Mouse (Mus musculus) CD4-positive, CD25-positive, alpha-beta regulatory T cell, adult 2 months (primary cell): Measurements from ENCODE around the gene Bcan.

Source experiments
- DNase-seq: peaks from one replicate; pipeline ENCODE4 v3.0.0-alpha.2; 2012; ENCODE audit warnings: low read depth, low spot score

Gene Bcan

DNA sequence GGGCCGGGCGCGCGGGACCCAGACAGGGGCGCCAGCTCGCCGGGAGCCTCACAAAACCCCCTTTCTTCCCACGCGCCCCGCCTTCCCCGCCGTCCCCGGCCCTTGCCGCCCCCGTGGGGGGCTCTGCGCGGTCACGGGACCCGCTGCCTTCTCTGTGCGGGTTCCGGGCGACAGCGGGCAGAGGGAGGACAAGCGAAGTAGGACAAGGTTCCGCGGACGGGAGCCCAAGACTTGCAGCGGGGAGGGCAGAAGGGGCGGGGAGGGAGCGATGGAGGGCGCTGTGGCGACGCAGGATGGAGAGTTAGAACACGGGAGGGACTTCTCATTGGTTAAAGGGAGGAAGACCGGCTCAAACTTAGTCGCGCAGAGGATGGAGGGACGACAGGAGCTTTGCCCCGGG is at the start of gene Bcan:
Gene Bcan (minus strand): TSS at position 50 of the 400 bp plus-strand sequence.
- DNase-seq, result no peak

DNA sequence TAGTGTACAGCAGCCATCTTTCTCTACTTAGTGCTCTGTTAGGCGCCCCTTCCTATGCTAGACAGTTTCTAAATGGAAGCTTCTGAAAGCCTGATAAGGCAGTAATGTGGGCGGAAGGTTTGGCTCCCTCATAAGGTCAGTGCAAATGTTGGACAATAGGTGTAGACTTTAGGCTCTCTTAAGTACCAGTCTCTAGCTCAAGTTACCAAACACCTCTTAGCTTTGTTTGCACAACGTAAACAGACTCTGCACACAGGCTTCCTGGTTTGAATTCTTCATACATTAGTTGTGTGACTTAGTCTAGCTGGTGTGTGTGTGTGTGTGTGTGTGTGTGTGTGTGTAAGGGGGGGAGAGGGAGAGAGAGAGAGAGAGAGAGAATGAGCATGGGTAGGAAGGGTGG is 49.5 kb upstream of the Bcan start:
- no peak for DNase-seq

DNA sequence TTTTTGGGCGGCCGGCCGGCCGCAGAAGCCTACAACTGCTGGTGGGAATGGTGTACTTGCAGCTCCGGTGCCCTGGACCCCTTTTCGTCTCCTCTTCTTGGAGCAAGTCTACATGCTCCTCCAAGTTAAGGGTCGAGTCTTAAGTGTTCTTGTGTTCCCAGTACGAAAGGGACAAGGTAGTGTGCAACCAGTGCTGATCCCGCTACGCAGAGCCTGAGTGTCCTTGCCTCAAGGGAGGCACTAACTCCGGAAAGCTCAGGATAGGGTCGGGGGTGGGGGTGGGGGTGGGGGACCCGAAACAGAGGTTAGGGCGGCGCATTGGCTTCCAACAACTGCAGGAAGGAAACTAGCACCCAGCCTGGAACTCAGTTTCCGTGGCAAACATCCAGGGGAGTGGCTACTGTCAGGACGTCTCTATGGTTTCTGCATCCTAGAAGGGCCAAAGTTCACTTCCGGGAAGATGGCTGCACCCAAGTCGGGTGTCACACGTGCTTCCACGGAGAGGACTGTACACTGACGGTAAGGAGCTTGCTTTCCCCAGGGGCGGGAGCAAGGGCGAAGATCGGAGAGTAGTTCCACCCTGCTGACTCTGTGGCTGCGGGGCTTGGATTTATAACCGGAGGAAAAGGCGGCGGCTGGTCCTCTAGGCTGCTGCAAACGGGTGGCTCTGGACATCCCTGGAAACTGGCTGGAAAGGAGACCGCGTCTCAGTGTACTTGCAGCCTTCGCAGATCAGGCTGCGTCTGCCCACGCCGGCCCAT is 42.8 kb upstream of the Bcan start, which contains the start of gene Gpatch4:
Gene Gpatch4 (plus strand): TSS at position 448 of the 761 bp plus-strand sequence.
- DNase-seq, result peak; percentile 97

DNA sequence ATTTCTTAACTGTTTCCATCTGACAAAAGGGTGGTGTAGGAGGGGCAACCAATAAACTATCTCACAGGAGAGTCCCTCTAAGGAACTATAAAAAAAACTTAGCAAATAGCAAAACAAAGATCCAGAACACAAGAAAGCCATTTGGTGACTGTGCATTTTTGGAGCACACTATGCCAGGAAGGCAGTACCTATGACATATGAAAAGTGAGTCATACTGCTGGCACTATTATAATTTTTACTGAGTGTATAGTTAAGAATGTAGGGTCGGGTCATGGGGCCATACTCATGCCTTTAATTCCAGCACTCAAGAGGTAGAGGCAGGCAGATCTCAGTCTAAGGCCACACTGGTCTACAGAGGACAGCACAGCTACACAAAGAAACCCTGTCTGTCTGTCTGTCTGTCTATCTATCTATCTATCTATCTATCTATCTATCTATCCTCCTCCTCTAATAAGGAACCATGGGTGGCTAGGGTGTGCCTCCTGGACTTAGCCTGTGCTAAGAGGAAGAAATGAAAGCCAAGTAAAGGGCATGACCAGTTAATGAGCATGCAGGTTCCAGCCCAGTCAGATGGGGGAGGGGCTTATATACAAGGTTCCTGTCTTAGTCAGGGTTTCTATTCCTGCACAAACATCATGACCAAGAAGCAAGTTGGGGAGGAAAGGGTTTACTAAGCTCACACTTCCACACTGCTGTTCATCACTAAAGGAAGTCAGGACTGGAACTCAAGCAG is 35.7 kb upstream of the Bcan start:
- no peak for DNase-seq

DNA sequence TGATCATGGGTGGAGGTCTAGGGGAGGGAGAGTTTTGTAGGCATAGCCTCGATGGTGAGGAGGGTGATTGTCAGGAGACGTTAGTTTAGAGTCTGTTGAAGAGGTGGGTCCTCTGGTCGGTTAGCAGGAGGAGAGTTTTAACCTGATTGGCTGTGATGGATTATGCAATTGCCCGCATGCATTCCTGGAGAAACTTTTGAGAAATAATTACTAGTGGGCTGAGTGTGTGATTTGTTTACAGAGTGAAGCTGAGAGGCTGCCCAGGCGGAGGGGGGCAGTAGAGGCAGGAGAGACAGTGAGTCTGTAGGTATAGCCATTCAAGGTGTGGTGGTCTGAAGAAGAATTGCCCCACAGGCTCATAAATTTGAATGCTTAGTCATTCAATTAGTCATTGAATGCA is 33.5 kb upstream of the Bcan start:
- DNase-seq, result no peak

DNA sequence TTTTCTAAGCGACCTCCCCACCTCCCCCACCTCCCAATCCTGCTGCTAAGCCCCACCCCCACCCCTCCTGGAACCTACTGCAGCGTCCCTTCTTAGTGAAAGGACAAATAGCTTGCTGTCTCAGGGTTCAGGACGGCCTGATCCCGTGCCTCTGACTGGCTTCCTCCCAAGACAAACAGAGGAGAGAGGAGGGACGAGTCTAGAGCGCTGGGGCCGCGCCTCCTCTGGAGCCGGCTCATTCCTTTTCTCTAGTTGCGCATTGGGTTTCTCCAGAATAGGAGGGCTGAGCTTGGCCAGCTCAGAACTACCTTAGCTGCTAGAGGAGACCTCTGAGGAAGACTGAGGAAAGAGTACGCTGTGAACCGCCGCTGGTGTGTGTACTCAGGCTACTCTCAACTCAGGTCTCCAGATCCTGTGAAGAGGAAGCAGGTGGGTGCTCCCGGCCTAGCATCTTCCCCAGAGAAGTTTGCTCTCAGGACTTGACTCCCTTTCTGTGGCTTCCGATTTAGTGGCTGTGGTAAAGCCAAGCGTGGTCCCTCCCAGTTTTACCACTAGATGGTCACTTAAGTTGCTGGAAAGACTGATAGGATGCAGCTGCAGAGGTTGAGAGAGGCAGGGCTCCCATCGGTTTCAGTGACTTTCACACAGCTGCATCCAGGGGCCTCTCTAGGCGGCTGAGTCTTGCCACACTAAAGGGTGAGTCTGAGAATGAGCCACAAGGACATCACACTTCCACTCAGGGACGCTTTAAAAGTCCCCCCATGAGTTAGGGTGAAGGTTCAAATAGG is 30.8 kb upstream of the Bcan start:
- no peak for DNase-seq

DNA sequence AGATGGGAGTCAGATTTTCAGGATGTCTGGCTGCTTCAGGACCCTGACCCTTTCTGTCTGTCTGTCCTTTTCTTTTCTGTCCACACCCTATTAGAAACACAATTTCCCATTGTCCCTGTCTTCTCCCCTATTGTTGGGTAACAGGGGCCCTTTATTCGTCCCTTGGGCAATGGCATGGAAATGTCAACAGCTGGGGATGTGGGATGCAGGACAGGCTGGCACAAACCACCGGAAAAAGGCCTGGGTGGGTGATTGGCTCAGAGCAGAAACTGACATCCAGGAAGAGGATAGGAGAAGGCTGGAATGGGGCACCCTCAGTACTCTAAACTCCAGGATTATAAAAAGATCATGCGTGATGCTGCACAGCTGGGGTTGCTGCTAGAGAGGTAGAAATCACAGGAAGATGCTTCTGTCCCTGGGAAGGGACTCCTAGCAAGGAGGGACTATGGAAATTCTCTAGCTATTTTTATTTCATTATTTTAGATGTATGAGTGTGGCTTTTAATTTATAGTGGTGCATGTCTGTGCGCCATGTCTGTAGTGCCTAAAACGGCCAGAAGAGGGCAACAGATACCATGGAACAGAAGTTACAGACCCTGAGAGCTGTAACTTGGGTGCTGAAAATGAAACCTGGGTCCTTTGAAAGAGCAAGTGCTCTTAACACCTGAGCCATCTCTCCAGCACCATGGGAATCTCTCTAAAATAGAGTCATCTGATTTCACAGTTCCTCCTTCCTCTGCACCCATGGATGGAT is 27.6 kb upstream of the Bcan start, which contains the start of gene Hapln2:
Gene Hapln2 (minus strand): TSS at position 150 of the 753 bp plus-strand sequence.
- peak; percentile 56 for DNase-seq

DNA sequence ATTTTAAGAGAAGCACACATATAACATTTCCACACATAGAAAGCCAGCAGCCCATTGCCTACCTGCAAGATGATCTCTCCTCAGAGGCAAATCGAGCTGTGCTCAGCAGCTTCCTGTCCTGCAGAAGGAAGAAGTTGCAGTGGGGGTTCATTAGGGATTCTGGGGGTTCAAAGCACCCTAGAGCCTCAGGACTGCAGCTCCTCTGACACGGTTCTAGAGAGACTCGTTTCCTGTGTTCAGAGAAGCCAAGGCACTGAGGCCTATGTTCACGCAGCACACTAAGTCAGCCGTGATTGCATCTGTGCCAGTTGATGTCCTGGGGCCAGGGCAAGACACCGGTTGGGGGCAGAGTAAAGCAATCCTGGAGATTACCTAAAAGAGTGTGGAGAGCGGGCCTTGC is 26.8 kb upstream of the Bcan start:
- no peak for DNase-seq

DNA sequence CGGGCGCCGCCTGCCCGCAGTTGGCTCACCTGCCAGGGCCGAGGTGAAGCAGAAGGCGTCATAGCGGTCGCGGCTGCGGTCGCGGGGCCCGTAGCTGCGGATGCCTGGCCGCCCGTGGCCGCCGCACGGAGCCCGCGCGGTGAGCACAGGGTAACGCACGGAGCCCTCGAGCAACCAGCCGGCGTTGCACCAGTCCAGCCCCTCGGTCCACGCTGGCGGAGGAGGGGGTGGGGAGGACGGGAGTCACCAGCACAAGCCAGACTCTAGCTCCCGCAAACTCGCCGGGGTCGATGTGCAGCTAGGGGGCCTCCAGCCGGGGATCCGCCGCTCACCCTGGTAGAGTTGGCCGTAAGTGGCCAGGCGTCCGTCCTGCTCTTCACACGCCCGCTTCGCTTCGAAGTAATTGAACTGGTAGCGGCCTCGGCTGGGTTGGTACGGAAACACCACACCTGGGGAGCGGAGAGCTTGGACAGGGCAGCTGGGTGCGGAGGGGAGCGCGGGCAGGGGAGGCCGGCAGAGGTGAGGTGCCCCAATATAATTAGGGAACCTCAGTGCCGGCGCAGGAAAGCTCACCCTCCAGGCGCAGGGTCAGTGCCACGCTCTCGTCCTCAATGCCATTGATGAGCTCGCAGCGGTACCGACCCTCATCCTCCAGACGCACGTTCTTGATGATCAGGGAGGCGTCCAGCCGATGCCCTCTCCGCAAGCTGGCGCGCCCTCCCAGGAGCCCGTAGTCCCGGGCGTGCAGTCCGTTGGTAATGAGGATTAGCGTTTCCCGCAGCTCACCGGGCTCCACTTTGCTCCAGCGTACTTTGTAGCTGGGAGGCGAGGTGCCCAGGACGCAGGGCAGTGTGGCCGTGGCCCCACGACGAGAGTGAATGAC is 23.4 kb upstream of the Bcan start:
- DNase-seq, result peak; percentile 26

DNA sequence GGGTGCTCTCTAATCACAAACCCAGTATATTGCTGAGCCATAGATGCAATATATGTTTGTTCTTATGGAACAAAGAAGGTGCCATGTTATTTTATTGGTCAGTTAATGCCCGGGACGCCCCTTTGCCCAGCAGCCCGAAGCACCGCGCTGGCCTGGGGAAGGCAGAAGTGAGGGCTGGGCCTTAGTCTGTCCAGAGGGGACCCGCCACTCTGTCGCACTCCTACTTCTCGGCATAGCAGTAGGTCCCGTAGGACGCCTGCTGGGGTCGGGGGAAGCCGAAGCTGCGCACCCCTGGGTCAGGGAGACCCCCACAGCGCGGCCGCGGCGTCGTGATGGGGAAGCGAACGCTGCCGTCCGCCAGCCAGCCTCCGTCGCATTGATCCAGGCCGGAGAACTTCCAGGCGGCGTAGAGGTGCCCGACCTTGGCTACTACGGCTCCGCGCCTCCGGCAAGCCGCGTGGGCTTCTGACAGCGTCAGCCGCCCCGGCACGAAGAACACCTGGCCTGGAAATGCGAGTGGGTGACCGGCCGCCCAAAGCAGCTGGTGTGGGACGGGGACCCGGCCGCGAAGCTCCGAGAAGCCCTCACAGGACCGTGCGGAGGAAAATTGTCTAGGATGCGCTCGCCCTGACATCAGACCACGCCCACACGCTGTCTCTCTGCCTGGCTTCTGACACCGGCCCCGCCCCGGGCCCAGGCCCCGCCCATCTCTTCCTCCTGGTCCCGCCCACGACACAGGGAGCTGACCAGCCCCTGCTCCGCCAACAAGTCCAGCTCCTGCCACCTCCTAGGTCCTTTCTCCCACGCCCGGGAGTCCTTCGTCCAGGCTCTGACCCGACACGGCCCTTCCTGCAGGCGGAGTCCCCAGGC is 22.5 kb upstream of the Bcan start:
- peak; percentile 86 for DNase-seq

DNA sequence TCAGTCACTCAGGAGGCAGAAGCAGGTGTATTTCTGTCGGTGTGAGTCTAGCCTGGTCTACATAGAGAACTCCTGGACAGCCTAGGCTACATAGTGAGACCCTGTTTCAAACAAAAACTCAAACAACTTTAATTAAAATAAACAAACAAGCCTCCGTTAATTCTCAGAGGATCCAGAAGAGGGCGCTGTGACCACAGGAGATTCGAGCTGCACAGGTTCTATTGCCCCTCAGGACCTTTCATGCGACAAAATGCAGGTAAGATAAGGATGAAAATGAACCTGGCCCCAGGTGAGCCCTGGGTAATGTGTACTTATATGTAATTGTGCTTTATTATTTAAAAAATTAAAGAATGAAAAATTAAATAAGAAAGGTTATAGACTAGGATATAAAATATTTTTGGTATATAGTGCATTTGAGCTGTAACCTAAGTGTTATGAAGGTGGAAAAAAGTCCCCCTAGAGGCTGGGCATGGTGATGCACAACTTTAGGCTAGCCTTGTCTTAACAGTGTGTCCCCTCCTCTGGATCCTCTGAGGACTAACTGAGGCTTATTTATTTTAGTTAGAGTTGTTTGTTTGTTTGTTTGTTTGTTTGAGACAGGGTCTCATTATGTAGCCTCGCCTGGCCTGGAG is 10.7 kb upstream of the Bcan start:
- peak; percentile 70 for DNase-seq

DNA sequence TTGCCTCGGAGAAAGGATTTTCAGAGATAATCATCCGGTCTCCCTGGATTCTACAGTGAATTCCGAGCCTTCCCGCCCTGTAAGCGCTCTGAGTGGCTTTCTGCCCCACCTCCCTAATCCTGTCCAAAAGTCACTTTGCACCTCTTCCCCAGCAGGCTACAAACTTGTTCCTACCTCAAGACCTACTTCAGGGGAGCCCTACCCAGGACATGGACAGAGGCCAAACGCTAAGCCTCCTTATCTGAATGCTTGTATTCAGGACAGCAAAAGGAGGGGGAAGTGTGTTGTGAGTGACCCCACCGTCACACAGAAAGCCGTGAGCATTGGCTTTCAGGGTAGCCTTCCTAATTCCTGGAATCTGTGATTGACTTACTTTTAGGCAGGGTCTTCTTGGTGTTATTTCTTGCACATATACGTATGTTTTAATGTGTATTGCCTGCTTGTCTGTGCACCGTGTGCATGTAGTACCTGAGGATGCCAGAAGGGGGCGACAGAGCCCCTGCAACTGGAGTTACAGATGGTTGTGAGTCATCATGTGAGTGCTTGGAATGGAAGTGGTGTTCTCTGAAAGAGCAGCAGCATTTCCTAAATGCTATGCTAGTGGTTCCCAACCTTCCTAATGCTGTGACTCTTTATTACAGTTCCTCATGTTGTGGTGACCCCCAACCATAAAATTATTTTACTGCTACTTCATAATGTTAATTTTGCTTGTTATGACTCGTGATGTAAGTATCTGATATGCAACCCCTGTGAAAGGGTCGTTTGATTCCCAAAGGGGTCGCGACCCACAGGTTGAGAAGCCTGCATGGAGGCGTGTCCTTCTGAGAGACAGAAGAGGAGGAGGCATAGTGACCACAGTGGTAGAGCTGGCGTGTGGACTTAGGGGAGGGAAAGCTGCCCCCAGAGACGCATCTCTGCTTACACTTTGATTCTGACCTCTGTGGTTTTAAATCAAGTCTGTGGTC is 6.1 kb upstream of the Bcan start:
- peak; percentile 45 for DNase-seq

DNA sequence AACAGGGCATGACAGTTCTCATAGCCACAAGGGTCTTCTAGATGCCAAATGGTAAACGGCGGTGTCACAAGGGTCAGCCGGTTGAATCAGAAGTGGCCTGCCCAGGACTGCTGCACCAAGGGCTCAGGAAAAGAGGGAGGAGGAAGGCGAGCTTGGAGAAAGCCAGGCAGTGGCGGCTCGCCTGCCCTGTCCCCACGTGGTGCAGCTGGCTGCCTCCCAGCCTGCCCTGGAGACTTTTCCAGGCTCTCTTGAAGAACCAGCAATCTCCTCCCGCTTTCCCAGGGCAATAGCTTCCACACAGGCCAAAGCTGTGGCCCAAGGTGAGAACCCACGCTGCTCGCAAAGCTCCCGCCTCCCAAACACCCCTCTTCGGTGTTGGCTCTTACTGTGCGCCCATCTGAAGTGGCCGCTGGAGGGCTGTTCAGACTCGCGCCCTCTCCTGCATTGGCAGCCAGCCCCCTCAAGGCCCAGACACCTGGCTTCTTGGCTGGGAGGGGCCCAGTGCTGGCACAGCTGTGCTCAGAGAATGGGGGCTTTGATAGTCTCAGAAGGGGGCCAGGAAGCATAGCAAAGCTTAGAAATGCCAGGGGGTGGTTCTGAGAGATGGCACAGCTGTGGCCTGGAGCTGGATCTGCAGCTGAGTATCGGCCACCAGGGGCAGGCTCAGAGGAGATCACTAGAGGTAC is 2.4 kb upstream of the Bcan start:
- no peak for DNase-seq

DNA sequence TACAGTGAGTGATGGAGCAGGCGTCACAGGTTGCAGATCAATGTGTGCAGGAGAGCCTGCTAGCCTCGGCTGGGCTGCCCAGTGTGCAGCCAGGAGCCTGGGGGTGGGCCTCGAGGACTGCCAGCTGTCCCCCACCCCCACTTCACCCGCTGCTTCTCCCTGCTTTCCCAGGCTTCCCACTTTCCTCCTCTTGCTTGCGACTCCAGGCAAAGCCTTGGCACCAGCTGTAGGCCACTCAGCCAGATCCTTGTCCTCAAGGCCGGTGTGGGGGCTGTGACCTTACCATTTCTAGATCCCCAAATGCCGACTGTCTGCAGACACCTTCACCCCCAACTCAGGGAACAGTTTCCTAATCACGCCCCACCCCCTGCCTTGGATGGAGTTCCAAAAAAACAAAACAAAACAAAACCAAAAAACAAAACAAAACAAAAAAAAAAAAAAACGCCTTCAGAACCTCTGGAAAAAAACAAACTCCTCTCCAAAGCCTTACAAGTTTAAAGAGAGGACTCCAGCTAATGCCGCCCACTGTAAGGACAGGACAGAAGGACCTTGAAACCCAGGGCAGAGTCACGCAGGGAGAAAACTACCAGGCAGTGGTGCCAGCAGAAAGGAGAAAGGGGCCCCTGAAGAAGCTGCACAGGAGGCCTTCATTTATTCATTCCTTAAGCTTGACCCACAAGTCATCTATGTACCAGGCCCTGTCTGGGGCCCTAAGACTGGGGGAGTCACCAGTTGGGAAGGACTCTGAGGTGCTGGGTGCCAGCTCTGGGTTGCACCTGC is 976 bp upstream of the Bcan start:
- DNase-seq, result no peak

DNA sequence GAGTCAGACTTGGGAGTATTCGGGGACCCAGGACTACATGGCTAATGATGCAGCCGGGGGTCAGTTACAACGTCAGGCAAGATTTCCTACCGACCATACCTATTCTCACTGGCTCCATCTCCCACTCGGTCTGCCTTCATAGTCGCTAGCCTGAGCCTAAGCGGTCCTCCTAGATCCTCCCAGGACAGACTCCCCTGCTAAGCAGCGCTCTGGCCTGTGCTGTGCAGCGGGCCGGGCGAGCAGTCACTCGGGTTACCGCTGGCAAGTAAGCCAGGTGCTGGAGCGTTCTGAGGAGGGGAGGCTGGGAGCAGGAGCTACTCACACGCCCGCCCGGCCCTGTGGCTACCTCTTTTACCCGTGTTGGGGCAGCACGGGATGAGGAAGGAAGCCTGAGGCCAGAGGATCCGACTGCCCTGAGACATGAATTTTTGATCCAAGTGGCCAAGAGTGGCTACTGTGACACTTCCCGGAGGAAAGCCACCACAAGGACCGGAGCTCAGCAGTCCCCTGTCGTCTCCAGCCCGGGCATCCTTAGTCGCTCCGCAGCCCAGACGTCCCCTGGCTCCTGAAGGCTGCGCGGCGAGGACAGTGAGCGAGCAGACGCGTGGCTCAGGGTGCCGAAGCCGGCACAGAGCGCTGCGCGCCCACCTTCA is 661 bp downstream of the Bcan start:
- DNase-seq, result no peak

DNA sequence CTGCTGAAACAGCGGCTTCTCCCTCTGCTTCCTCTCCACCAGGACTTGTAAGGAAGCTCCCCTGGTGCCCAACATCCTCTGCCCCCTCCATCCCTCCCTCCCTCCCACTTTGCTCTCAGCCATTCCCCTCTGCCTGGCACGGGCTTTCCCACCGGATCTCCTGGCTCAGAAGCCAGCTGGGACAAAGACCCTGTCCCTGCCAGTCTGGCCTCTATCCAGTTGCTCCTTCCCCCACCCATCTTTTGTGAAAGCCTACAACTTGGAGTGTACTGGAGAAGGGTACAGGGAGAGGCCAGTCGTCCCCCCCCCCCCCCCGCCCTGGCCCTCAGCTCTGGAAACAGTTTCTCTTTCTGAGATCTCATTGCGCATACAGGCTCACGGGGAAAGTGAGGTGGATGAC is 1.3 kb downstream of the Bcan start:
- no peak for DNase-seq
